Mouse (Mus musculus) right cerebral cortex, adult 2 months (tissue): ENCODE measurements around the gene Tmem8.

Source experiments
- DNase-seq, 2 experiments: peaks; one replicate each; pipeline ENCODE4 v3.0.0; 2021 to 2022; ENCODE audit warnings: low spot score in 2 of 2

Tmem8 gene

GRCm38 (mm10) chr17:26138901-26139381 lies 25.8 kb downstream of the Tmem8 start:
- peak in 1 of 2 experiments; percentile 45 for DNase-seq

DNA sequence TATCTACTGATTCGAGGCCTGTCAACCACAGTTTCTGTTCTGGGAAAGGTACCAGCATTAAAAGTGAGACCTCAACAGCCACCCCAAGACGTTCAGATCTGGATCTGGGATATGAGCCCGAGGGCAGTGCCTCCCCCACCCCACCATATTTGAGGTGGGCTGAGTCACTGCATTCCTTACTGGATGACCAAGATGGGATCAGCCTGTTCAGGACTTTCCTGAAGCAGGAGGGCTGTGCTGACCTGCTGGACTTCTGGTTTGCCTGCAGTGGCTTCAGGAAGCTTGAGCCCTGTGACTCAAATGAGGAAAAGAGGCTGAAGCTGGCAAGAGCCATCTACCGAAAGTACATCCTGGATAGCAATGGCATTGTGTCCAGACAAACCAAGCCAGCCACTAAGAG lies 29.7 kb downstream of the Tmem8 start:
- no peak for DNase-seq

DNA sequence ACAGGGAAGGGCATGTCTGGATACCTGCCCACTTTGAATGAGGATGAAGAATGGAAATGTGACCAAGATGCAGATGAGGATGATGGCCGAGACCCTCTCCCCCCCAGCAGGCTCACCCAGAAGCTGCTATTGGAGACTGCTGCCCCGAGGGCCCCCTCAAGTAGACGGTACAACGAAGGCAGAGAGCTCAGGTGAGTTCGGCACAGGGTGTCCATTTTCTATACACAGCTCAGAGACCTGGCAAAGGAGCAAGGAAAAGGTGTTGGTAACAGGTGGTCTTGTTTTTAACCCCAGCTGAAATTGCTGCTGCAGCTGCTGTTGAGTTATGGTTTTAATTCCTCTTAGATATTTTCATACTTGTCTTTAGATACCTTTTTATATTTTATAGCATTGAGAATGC lies 30.3 kb downstream of the Tmem8 start:
- DNase-seq = no peak

DNA sequence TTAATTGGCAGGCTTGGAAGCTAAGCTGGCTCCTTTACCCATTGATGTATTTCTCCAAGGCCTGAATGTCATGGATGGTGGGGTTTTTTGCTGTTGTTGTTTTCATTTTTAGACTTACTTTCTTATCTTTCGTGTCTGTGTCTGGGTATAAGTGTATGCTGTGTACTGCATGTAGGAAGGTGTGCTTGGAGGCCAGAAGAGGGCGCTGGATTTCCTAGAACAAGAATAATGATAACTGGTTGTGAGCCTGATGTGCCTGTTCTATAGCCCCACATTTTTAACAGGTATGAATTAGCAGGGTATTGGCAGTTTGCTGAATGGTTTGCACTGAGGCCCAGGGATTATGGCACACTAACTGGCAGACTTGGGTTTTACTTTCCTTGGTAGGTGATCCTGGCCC lies 36.0 kb downstream of the Tmem8 start:
- no peak for DNase-seq

DNA sequence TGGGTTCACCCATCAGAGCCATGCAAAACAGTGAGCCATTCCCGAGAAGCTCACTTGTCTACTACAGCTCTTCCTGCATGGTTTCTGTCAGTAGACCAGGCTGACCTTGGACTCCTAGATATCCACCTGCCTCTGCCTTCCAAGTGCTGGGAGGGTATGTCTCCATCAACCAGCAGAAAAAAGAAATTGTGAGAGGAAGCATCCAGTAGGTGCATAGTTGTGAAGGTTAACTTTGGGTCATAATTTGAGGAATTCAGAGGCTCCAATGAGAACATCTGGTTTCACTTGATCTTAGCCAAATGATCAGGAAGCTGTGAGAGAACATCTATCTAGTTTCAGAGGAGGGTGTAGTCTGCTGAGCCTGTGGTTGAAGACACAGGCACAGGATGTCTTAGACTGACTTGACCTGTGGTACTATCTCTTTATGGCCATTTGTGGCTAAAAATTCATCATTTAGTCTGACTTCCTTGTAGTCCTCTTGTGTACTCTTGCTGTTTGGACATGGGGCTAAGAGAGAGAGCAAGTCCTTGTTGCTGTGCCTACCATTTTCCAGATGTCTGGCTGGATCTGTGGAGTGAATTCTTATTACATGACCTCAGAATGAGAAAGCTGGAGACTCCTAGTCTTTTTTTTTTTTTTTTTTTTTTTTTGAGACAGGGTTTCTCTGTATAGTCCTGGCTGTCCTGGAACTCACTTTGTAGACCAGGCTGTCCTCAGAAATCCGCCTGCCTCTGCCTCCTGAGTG lies 39.0 kb downstream of the Tmem8 start:
- no peak for DNase-seq

DNA sequence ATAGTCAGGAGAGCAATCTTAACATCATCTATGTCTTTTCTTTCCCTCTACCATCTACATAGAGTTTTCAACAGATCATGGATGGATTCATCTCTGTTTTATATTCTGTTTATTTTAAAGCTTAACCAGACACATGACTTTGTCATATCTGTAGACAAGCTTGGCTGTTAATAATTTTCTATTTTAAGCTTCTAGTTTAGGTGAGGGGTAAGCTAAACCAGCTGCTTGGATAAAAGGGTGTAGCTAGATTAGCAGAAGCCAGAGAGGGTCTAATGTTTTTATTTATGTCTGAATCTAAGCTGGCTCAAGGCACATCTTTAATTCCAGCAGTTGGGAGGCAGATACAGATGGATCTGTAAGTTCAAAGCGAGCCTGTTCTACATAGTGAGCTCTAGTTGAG lies 49.6 kb downstream of the Tmem8 start:
- no peak for DNase-seq

- no peak for DNase-seq
Measured at GRCm38 (mm10) chr17:26168039-26168438, 54.9 kb downstream of the Tmem8 start.
